Mouse (Mus musculus): Measurements from ENCODE around the gene Txnrd2. TPM values are rescaled to one million over a fixed set of nuclear protein-coding genes. Genes with fewer than 3 reads are reported as not detected.
A peak's percentile ranks its signal among the peaks of the same experiment; 100 is the strongest.

The Txnrd2 gene
- total RNA-seq, 4 experiments from 2014 or later = 37.0 to 49.9 (median 42.1) TPM

- no peak for DNase-seq (ENCODE audit: low spot score)
These were observed 58.7 kb downstream of the Txnrd2 start for GRCm38 (mm10) chr16:18484794-18485435.

GRCm38 (mm10) chr16:18486126-18486525 is 59.9 kb downstream of the Txnrd2 start:
- DNase-seq (ENCODE audit: low spot score) = no peak

- DNase-seq (ENCODE audit: low spot score) = no peak
These were observed 64.1 kb downstream of the Txnrd2 start for GRCm38 (mm10) chr16:18490281-18490680.

GRCm38 (mm10) chr16:18490894-18491293 is 64.7 kb downstream of the Txnrd2 start:
- no peak for DNase-seq (ENCODE audit: low spot score)

GRCm38 (mm10) chr16:18497865-18498515 is 71.8 kb downstream of the Txnrd2 start:
- peak; percentile 21 for DNase-seq (ENCODE audit: low spot score)

- peak; percentile 94 for DNase-seq (ENCODE audit: low spot score)
These were observed 72.4 kb downstream of the Txnrd2 start, which contains the start of the genes Gnb1l and Rtl10 for GRCm38 (mm10) chr16:18498558-18498990. Gnb1l (plus strand) TSS chr16:18498713. Rtl10 (plus strand) TSS chr16:18498901.

- DNase-seq (ENCODE audit: low spot score) = peak; percentile 11
These were observed 72.8 kb downstream of the Txnrd2 start for GRCm38 (mm10) chr16:18498996-18499395.

- no peak for DNase-seq (ENCODE audit: low spot score)
These were observed 75.3 kb downstream of the Txnrd2 start for GRCm38 (mm10) chr16:18501531-18501930.

GRCm38 (mm10) chr16:18503566-18504342 is 77.6 kb downstream of the Txnrd2 start:
- no peak for DNase-seq (ENCODE audit: low spot score)

GRCm38 (mm10) chr16:18506524-18507199 is 80.5 kb downstream of the Txnrd2 start:
- no peak for DNase-seq (ENCODE audit: low spot score)

GRCm38 (mm10) chr16:18507200-18507549 is 81.0 kb downstream of the Txnrd2 start:
- no peak for DNase-seq (ENCODE audit: low spot score)

GRCm38 (mm10) chr16:18511741-18512140 is 85.6 kb downstream of the Txnrd2 start:
- DNase-seq (ENCODE audit: low spot score) = no peak

GRCm38 (mm10) chr16:18513508-18513907 is 87.3 kb downstream of the Txnrd2 start:
- DNase-seq (ENCODE audit: low spot score) = no peak

GRCm38 (mm10) chr16:18518091-18518490 is 91.9 kb downstream of the Txnrd2 start:
- DNase-seq (ENCODE audit: low spot score) = no peak

GRCm38 (mm10) chr16:18523563-18524245 is 97.5 kb downstream of the Txnrd2 start:
- peak; percentile 23 for DNase-seq (ENCODE audit: low spot score)

GRCm38 (mm10) chr16:18528656-18529055 is 102.5 kb downstream of the Txnrd2 start:
- no peak for DNase-seq (ENCODE audit: low spot score)

Other genes with a start within 250 kb of the Txnrd2 start
- gene Ccdc188, start 208.5 kb upstream of the Txnrd2 start, total RNA-seq (2022) = not detected
- gene Zdhhc8, start 191.2 kb upstream of the Txnrd2 start, total RNA-seq (2022) = 10 to 100 TPM; 19.5 to 24.0 (median 20.8) TPM
- gene Trmt2a, start 177.7 kb upstream of the Txnrd2 start, total RNA-seq (2022) = 10 to 100 TPM; 15.8 to 19.5 (median 17.7) TPM
- 10 to 100 TPM; 30.5 to 40.3 (median 34.7) TPM for gene Ranbp1, start 177.7 kb upstream of the Txnrd2 start, total RNA-seq (2022)
- gene Gm49776, start 168.1 kb upstream of the Txnrd2 start, total RNA-seq (2022) = not detected
- 10 to 100 TPM; 10.8 to 15.7 (median 12.7) TPM for gene Dgcr8, start 137.1 kb upstream of the Txnrd2 start, total RNA-seq (2022)
- gene Tango2, start 78.3 kb upstream of the Txnrd2 start, total RNA-seq (2022) = 100 to 1,000 TPM; 184 to 210 (median 190) TPM
- 10 to 100 TPM; 12.6 to 20.0 (median 16.2) TPM for gene Arvcf, start 78.2 kb upstream of the Txnrd2 start, total RNA-seq (2022)
- gene Comt, start 468 bp downstream of the Txnrd2 start, total RNA-seq (2022) = 100 to 1,000 TPM; 146 to 174 (median 157) TPM
- 1 to 10 TPM; 4.8 to 7.4 (median 5.5) TPM for gene Gnb1l, start 72.3 kb downstream of the Txnrd2 start, total RNA-seq (2022)
- 1 to 10 TPM; 3.5 to 4.8 (median 4.0) TPM for gene Rtl10, start 72.5 kb downstream of the Txnrd2 start, total RNA-seq (2022)
- gene Tbx1, start 164.3 kb downstream of the Txnrd2 start, total RNA-seq (2022) = 1 to 10 TPM; 1.0 to 2.0 (median 1.1) TPM
- gene Gp1bb, start 196.0 kb downstream of the Txnrd2 start, total RNA-seq (2022) = 1 to 10 TPM in 1 of 4 experiments, under 1 TPM in 3; 0.28 to 1.9 (median 0.36) TPM
- 1 to 10 TPM in 1 of 4 experiments, under 1 TPM in 3; 0.46 to 2.0 (median 0.66) TPM for gene Gm49601, start 200.0 kb downstream of the Txnrd2 start, total RNA-seq (2022)
- gene Sept5, start 203.6 kb downstream of the Txnrd2 start, total RNA-seq (2022) = 1 to 10 TPM; 2.2 to 4.1 (median 3.0) TPM